Mouse (Mus musculus) left cerebral cortex, adult 18-20 months (tissue): ENCODE measurements around the gene Sh3bp2. TPM values are rescaled to one million over a fixed set of nuclear protein-coding genes. Genes with fewer than 3 reads are reported as not detected.

Source experiments
- DNase-seq, 2 experiments: peaks; one replicate each; pipeline ENCODE4 v3.0.0; 2021 to 2022; ENCODE audit warnings: low spot score in 2 of 2, mixed read lengths in 1 of 2
- long read RNA-seq, 2 experiments: library from polyadenylated mRNA; stranded (forward); transcript quantifications; one replicate each; pipeline ENCODE4 v2.0.0; 2021
- total RNA-seq, 2 experiments: library from RNA; stranded (reverse); gene quantifications; 2 replicates each; pipeline ENCODE4 v1.2.3; 2021

Gene Sh3bp2
- total RNA-seq = 1 to 10 TPM; 2.4 to 2.9 TPM
- long read RNA-seq, experiment 1, partial matches to known transcripts = 2 of 2 reads
- long read RNA-seq, experiment 1, other reads (novel, unspliced or antisense) = 0 of 2 reads
- long read RNA-seq, experiment 2 = 0 reads

GRCm38 (mm10) chr5:34525663-34526476 lies at the start of gene Sh3bp2:
TSS of gene Sh3bp2 (plus strand) at chr5:34525838.
- DNase-seq = peak; percentile 76 to 81

GRCm38 (mm10) chr5:34480926-34481325 lies 44.7 kb upstream of the Sh3bp2 start:
- no peak for DNase-seq

GRCm38 (mm10) chr5:34485731-34486130 lies 39.9 kb upstream of the Sh3bp2 start:
- DNase-seq = no peak

- peak in 1 of 2 experiments; percentile 36 for DNase-seq
These were observed 38.1 kb upstream of the Sh3bp2 start for GRCm38 (mm10) chr5:34487320-34488090.

- DNase-seq = no peak
These were observed 36.8 kb upstream of the Sh3bp2 start for GRCm38 (mm10) chr5:34488741-34489417.

- DNase-seq = no peak
These were observed 36.2 kb upstream of the Sh3bp2 start for GRCm38 (mm10) chr5:34489418-34489787.

- DNase-seq = no peak
These were observed 28.9 kb upstream of the Sh3bp2 start for GRCm38 (mm10) chr5:34496745-34497144.

- DNase-seq = no peak
These were observed 24.8 kb upstream of the Sh3bp2 start for GRCm38 (mm10) chr5:34500886-34501285.

GRCm38 (mm10) chr5:34501588-34501987 lies 24.1 kb upstream of the Sh3bp2 start:
- DNase-seq = no peak

GRCm38 (mm10) chr5:34502411-34502810 lies 23.2 kb upstream of the Sh3bp2 start:
- no peak for DNase-seq

GRCm38 (mm10) chr5:34502821-34503220 lies 22.8 kb upstream of the Sh3bp2 start:
- no peak for DNase-seq

- no peak for DNase-seq
These were observed 13.2 kb upstream of the Sh3bp2 start for GRCm38 (mm10) chr5:34512486-34512885.

GRCm38 (mm10) chr5:34513466-34514217 lies 12.0 kb upstream of the Sh3bp2 start, which contains the start of gene Tnip2:
TSS of gene Tnip2 (minus strand) at chr5:34513991.
- peak; percentile 88 to 92 for DNase-seq

GRCm38 (mm10) chr5:34514218-34514566 lies 11.4 kb upstream of the Sh3bp2 start:
- no peak for DNase-seq

- no peak for DNase-seq
These were observed 10.5 kb upstream of the Sh3bp2 start for GRCm38 (mm10) chr5:34515096-34515495.

GRCm38 (mm10) chr5:34517913-34518312 lies 7.7 kb upstream of the Sh3bp2 start:
- DNase-seq = peak; percentile 72 to 85

- no peak for DNase-seq
These were observed 6.2 kb upstream of the Sh3bp2 start for GRCm38 (mm10) chr5:34519389-34519910.

- no peak for DNase-seq
These were observed 5.0 kb upstream of the Sh3bp2 start for GRCm38 (mm10) chr5:34520458-34521209.

GRCm38 (mm10) chr5:34521337-34521736 lies 4.3 kb upstream of the Sh3bp2 start:
- no peak for DNase-seq
